Mouse (Mus musculus) embryonic fibroblast, embryonic 13.5 days (primary cell): ENCODE data around the gene Hacl1. TPM values are rescaled to one million over a fixed set of nuclear protein-coding genes. Genes with fewer than 3 reads are reported as not detected.
A peak's percentile ranks its signal among the peaks of the same experiment; 100 is the strongest.

Experiments used
- H3K27ac ChIP-seq: 2 replicates; pipeline ENCODE4 v1.5.1; 2012; ENCODE audit warnings: low read length, control low read depth, inconsistent platforms; ENCODE audit not compliant: insufficient read depth
- H3K4me1 ChIP-seq: 2 replicates; pipeline ENCODE4 v1.6.1; 2011; ENCODE audit warnings: low read length; ENCODE audit not compliant: control insufficient read depth, insufficient read depth
- H3K4me3 ChIP-seq: 2 replicates; pipeline ENCODE4 v1.5.1; 2011; ENCODE audit warnings: mild to moderate bottlenecking, control low read depth, low read length; ENCODE audit not compliant: insufficient read depth
- CTCF ChIP-seq: IDR thresholded peaks from 2 replicates; pipeline ENCODE4 v1.5.1; 2011; ENCODE audit warnings: mild to moderate bottlenecking, control low read depth, low read length, moderate library complexity, borderline replicate concordance; ENCODE audit not compliant: insufficient read depth
- POLR2A ChIP-seq: IDR thresholded peaks from 2 replicates; pipeline ENCODE4 v1.6.1; 2011; ENCODE audit warnings: low read depth, mild to moderate bottlenecking, control low read depth, low read length, moderate library complexity
- polyA plus RNA-seq: library from polyadenylated mRNA; stranded (reverse); fragments of >200 nt; gene quantifications from 2 replicates; pipeline ENCODE4 v1.2.4, GENCODE M21; 2011; ENCODE audit warnings: low read depth; ENCODE audit not compliant: missing spikeins, insufficient read length

Hacl1 gene
- polyA plus RNA-seq, 1 experiment: 11.0 TPM

DNA sequence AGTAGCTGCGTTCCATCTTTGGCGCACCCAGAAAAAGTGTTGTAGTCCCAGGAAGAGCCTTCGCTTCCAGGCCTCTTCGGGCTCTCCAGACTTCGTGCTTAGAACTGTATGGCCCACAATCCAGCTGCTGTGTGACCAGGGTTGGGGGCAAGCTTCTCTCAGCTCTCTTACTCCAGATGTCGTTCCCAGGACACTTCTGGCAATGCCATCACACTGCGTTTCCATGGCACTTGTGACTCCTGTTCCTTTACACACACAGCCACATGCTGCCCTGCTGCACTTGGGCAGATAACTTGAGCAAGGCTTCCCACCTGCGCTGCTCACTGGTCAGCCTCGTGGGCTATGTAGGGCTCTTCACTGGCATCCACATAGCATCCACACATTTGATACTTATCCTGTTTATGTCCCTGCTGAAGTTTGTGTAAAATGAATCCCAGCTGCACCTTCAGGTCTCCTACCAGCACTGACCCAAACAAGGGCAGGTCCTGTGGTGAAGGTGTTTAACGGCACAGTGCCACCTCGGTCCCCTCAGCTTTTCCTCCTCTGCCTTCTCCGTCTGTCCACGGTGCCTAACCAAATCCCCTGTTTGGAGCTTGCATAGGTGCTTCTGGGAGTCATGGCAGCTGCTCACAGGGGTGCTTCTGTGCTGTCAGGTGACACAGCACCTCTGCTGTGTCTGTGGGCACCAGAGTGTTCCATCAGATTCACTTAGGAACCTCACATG is 22.5 kb upstream of the Hacl1 start:
- Histone ChIP-seq H3K4me3 (no peak overlapping the region), H3K27ac (peak overlapping the region; percentile 99), H3K4me1 (peaks cover 36% of the 10 kb centered on the region)
- TF ChIP-seq POLR2A (no peak), CTCF (no peak)

GRCm38 (mm10) chr14:31662555-31663211 is 21.6 kb upstream of the Hacl1 start:
- peak overlapping the region; percentile 99 for H3K27ac ChIP-seq
- no peak overlapping the region for H3K4me3 ChIP-seq
- peaks cover 37% of the 10 kb centered on the region for H3K4me1 ChIP-seq
- TF ChIP-seq CTCF (no peak), POLR2A (no peak)

DNA sequence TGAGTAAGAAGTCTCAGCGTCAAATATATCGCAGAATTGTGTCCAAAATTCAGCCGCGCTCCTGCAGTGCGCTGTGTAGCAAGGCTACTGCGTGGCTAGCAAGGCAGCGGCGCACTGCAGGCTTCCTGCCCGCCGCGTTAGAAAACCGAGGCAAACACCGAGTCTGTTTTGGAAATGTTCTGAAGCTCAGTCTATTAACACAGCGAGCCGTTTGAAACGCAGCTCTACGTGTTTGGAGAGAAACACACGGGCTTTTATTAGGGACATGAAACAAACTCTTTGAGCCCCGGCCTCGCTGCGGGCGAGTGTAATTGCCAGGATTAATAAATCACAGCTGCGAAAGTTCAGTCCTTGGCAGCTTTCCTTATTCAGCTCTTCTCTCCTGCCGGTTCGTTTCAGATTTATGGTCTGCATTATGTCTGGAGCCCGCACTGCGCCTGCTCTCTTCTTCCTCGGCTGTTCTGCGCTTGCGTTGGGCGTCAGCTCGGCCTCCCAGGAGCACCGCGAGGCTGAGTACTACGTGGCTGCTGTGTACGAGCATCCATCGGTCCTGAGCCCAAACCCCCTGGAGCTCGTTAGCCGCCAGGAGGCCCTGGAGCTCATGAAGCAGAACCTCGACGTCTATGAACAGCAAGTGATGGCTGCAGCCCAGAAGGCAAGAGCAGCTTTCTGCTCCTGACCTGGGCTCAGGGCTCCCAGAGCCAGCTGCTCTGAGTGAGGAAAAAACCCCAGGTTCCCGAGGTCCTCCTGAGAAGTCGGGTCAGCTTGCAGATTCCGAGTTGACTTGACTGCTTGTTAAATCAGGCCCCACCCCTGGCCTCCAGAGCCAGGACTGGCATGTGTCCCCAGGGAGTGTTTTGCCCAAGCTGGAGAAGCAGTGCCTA is 20.8 kb upstream of the Hacl1 start:
- peak overlapping the region; percentile 8 for H3K4me3 ChIP-seq
- TF ChIP-seq CTCF (no peak), POLR2A (peak; percentile 69)
- H3K27ac ChIP-seq: peak overlapping the region; percentile 99
- H3K4me1 ChIP-seq: peaks cover 41% of the 10 kb centered on the region

- TF ChIP-seq CTCF (no peak), POLR2A (no peak)
- no peak overlapping the region for H3K4me3 ChIP-seq
- H3K27ac ChIP-seq: peak overlapping the region; percentile 99
- H3K4me1 ChIP-seq: peaks cover 39% of the 10 kb centered on the region
Observed at GRCm38 (mm10) chr14:31660312-31661093, 19.4 kb upstream of the Hacl1 start.

- no peak overlapping the region for H3K4me3 ChIP-seq
- TF ChIP-seq CTCF: no peak
- 0 out of 2 replicates have a peak, but pooled peaks have one; percentile 16 for TF ChIP-seq POLR2A
- peaks cover 31% of the 10 kb centered on the region for H3K4me1 ChIP-seq
- peak overlapping the region; percentile 99 for H3K27ac ChIP-seq
Observed at GRCm38 (mm10) chr14:31659501-31660181, 18.6 kb upstream of the Hacl1 start.

GRCm38 (mm10) chr14:31658126-31658680 is 17.1 kb upstream of the Hacl1 start:
- H3K4me1 ChIP-seq: peaks cover 19% of the 10 kb centered on the region

GRCm38 (mm10) chr14:31656857-31657645 is 16.0 kb upstream of the Hacl1 start:
- Histone ChIP-seq H3K27ac (peak overlapping the region; percentile 19; the same call in 1 of the 2 replicates), H3K4me3 (no peak overlapping the region), H3K4me1 (peaks cover 14% of the 10 kb centered on the region)
- TF ChIP-seq CTCF (no peak; the same call in 1 of the 2 replicates), POLR2A (no peak)

More at GRCm38 (mm10) chr14:31658126-31658680, 17.1 kb upstream of the Hacl1 start:
- Histone ChIP-seq H3K27ac (no peak overlapping the region), H3K4me3 (no peak overlapping the region)
- TF ChIP-seq POLR2A (no peak), CTCF (no peak)

GRCm38 (mm10) chr14:31656386-31656785 is 15.3 kb upstream of the Hacl1 start:
- no peak overlapping the region for H3K4me3 ChIP-seq
- H3K4me1 ChIP-seq: peaks cover 14% of the 10 kb centered on the region
- H3K27ac ChIP-seq: no peak overlapping the region
- TF ChIP-seq POLR2A: no peak
- TF ChIP-seq CTCF: no peak
